Mouse (Mus musculus) thymus, postnatal 10 days (tissue): ENCODE results near the gene 2810021J22Rik.

Experiments
- DNase-seq, 2 experiments: peaks; one replicate each; pipeline ENCODE4 v3.0.0; 2021; ENCODE audit warnings: low spot score in 2 of 2

Gene 2810021J22Rik

DNA sequence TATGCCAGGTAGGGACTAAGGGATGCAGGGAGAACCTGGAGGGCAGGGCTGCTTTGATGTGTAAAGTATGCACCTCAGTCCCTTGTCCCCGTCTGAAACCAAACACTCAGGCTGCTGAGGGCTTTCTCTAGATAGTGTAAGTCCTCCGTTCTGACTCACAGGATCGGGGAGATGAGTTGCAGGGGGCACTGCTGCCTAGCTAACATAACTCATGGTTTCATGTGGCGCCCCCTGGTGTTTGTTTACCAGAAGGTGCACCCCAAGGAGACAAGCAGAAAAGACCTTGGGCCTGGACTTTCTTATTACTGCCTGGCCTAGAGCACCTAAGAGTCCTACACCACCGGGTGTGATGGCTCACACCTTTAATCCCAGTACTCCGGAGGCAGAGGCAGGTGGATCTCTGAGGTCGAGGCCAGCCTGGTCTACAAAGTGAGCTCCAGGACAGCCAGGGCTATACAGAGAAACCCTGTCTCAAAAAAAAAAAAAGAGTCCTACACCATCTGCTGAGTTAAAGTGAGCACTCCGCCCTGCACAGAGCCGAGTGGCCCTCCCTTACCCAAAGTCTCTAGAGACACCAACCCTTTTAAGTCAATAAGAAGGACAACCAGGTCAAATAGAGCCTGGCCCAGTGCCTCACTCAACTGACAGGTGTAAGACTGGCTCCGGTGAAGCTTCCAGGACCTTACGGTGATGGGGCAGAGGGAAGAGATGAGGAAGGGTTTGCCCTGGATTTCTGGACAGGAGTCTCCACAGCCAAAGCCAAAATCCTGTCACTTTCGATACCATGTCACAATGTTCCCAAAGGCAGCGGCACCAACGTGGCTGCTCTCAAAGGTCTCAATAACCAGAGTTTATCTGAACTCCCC, 50.1 kb downstream of the 2810021J22Rik start:
- DNase-seq, result peak; percentile 69 to 91

DNA sequence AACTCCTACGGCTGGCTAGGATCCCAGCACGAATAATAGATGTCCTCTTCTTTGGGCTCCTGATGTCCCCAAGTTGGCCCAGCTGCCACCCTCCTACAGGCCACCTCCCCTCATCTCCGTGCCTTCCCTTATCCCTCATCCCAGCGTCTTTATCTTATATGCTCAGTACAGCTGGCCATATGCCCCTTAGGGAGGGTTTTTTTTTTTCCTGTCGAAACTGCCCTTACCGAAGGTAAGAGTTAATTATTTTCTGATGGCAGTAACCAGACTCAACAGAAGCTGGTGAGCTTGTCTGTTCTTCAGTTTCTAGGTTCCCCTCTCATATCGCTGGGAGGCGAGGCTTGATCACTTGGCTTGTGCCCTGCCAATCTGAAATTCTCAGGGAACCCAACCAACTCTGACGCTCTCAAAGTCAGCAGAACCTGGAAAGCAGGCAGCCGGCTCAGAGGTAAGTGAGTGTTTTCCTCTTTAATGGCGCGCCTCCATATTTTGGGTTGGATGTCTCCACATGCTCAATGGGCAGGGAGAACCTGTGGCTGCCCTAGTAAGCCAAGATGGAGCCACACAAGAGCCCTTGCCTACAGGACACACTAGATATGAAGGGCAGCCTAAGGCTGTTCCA, 50.8 kb downstream of the 2810021J22Rik start, which contains the start of gene Btnl10:
Gene Btnl10, plus strand, starts transcription at position 164 of the 622 bp plus-strand sequence.
- DNase-seq, result no peak

DNA sequence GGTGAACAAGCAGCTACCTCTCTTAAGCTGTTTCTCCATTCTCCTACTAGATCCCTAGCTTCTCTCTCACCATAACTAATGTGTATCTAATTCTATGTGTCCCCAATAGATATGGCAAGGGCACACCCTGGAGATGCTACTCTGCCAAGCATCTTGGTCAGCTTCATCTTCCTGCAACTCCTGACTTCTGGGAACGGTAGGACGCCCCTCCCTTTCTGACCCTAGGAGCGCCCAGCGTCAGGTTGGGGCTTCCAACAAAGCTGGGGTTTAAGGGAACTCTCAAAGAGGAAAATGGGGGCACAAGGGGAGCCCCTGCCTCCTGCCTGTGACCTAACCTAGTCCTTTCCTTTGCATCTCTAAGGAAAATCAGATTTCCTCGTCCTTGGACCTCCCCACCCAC, 51.7 kb downstream of the 2810021J22Rik start:
- DNase-seq, result no peak

DNA sequence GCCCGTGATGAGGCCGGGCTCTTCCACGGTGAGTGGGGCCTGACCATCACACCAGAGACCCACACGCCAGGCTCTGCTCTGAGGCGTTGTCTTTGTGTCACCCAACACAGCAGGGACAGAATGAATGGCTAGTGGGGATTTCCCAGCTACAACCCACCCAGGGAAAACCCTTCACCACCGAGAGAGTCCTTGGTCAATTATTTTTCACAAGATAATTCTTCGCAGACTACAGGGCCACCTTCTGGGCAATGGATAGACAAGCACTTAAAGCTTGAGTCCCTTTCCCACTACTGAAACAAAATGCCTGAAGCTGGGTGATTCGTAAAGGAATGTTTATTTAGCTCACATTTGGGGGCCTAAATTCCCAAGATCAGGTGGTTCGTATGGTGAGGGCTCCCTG, 55.4 kb downstream of the 2810021J22Rik start:
- DNase-seq, result no peak

DNA sequence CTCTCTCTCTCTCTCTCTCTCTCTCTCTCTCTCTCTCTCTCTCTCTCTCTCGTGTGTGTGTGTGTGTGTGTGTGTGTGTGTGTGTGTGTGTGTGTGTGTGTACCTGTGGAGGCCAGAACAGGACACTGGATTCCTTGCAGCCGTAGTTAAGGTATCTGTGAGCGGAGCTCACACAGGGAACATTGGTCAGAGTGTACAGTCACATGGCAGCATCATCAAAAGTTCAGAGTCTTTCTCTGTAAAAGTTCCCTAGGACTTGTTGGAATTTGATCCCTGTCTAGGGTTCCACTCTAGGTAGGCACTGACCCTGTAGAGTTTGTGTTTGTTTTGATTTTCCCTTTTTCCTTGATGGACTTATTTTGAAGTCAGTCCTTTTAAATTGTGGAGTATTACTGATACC, 59.6 kb downstream of the 2810021J22Rik start:
- DNase-seq, result no peak

DNA sequence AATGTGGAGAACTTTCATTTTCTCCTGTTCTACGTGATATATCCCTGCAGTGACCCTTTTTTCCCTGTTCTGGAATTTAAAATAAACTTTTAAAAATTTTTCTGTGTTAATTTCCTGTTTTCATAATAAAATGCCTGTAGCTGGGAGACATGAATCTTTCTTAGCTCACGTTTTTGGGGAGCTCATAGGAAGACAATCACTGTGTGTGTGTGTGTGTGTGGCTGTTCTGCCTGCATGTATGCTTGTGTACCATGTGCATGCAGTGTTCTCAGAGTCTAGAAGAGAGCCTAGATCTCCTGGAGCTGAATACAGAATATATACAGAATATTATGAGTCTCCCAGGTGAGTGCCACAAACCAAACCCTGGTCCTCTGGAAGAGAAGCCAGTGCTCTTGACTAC, 60.0 kb downstream of the 2810021J22Rik start:
- no peak for DNase-seq

DNA sequence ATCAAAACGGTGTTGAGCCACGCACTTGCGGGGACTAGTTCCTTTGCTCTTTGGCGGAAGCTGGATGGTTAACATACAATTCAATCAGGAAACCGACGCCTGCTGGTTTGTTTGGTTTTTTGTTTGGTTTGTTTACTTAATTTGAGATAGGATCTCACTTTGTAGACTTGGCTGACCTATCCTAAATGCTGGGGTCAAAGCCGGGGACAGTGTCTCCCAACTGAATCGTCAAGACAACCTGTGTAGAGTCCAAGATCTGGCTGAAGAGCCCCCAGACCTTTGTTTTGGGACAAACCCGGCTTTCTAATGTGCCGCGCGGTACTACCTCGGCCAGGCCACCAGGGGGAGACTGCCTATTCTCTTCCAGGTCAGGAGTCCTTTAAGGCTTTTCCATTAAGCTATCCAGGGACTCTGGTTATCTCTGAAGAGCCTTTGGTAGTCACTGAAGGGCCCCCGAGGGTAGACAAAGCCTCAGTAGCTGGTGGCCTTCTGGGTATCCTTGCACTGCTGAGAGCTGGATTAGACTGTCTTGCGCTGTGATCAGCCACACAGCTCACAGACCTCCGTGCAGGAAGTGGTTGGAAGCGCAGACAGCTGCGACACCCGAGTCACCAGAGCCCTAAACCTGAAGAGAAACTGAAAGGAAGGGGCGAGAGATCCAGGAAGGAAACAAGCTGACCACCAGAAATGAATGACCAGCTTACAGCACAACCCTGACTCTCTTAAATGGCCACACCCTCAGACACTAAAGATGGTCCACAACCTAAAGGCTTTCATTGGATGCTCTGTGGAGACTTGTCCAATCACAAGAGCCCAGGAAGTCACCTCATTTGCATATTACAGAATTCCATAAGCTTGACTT, 61.0 kb downstream of the 2810021J22Rik start:
- DNase-seq, result peak; percentile 71

DNA sequence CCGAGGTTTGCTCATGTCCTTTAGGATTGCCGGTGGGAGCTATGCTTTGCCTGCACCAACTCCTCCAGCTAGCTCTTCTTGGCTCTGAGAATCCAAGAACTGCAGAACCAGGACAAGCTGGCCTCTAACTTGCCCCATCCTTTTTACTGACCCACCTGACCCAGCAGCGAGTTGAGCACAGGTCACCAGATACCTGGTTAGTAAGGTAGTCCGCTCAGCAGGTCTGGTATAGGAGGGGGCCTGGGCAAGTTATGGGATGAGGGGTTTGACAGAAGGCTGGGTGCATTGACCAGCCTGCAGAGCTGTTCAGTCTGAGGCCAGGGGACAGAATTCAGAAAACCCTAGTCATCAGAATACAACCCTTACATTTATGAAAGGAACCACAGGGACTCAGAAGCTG, 62.0 kb downstream of the 2810021J22Rik start:
- no peak for DNase-seq

DNA sequence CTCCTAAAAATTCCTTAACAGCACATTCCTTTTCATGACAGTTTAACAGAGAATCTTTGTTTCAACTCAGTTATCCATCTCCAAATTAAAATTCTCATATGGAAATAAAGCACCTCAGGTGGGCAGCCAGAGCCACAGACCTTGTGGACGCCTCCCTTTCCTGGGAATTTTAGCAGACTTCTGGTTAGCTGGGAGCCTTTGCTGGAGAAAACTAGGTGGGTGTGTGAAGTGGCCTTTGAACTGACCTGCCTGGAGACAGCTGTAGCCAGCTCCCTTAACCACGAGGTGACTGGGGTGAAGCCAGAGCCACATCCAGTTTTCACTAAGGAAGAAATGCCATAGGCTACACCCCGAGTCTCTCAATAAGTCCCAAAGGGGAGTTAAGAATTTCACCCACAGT, 62.6 kb downstream of the 2810021J22Rik start:
- no peak for DNase-seq

DNA sequence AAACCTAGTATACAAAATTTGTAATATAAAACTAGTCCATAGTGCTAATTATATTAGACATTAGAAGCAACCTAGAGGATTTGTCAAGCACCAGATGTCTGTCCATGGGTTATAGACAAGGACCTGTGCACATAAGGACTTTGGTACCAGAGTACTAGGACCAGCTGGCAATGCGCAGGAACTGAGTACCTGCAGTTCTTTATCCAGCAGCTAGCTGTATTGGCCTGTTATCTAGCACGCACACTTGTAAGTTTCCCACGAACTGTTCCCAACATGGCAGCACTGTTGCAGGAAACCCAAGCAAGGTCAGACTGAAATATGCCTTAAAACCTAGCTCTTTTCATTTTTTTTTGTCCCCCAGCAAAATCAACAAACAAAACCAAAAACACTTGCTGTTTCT, 63.2 kb downstream of the 2810021J22Rik start:
- DNase-seq, result no peak

DNA sequence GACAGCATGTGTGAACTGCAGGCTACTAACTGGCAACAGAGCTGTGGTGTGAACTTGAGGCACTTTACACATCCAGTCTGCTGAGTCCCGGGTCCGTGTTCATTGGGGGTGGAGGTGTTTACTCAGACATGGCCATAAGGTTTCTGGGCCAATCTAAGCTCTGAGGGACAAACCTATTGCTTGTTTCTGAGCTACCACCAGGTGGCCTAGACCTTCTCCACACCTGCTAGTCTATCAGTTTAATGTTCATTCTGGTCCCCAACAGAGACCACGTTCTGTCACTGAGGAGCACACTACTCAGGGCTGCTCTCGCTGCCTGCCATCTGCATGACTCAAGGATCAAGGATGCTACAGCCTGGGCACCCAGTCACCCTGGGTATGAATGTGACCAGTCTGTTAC, 64.6 kb downstream of the 2810021J22Rik start:
- DNase-seq, result peak in 1 of 2 experiments; percentile 43
